Mouse (Mus musculus) liver, embryonic 13.5 days (tissue): ENCODE results near the gene Isy1. TPM values are rescaled to one million over a fixed set of nuclear protein-coding genes. Genes with fewer than 3 reads are reported as not detected.

Experiments
- ATAC-seq: fragments of 200-750 bp; cut with Nextera tagmentation; 2 replicates; pipeline ENCODE4 v1.8.0; 2017; ENCODE audit warnings: low read depth, mild to moderate bottlenecking, moderate number of reproducible peaks, moderate library complexity
- DNase-seq: peaks from one replicate; pipeline ENCODE4 v3.0.0; 2022
- H3K27ac ChIP-seq: fragments of 300-500 bp; sonication (generic); 2 replicates; pipeline ENCODE4 v1.5.1; 2015; ENCODE audit warnings: moderate library complexity, mild to moderate bottlenecking, inconsistent platforms
- H3K27me3 ChIP-seq: fragments of 300-500 bp; sonication (generic); 2 replicates; pipeline ENCODE4 v1.6.1; 2015; ENCODE audit warnings: mild to moderate bottlenecking, inconsistent platforms
- H3K36me3 ChIP-seq: fragments of 300-500 bp; sonication (generic); 2 replicates; pipeline ENCODE4 v1.6.1; 2015; ENCODE audit warnings: mild to moderate bottlenecking, inconsistent platforms
- H3K4me1 ChIP-seq: fragments of 300-500 bp; sonication (generic); replicated peaks from 2 replicates; pipeline ENCODE4 v1.6.1; 2015; ENCODE audit warnings: inconsistent platforms
- H3K4me2 ChIP-seq: fragments of 300-500 bp; sonication (generic); 2 replicates; pipeline ENCODE4 v1.6.1; 2015; ENCODE audit warnings: inconsistent platforms, mild to moderate bottlenecking, moderate library complexity
- H3K4me3 ChIP-seq: fragments of 300-500 bp; sonication (generic); replicated peaks from 2 replicates; pipeline ENCODE4 v1.5.1; 2015; ENCODE audit warnings: mild to moderate bottlenecking, inconsistent platforms
- H3K9ac ChIP-seq: fragments of 300-500 bp; sonication (generic); 2 replicates; pipeline ENCODE4 v1.6.1; 2015; ENCODE audit warnings: mild to moderate bottlenecking, inconsistent platforms
- H3K9me3 ChIP-seq: fragments of 300-500 bp; sonication (generic); replicated peaks from 2 replicates; pipeline ENCODE4 v1.6.1; 2016; ENCODE audit warnings: inconsistent platforms
- WGBS: fragments of 180-500 bp; shearing (Covaris S2); methylation state at CpG from one replicate; pipeline ENCODE4 v1.1.7; 2015; ENCODE audit not compliant: insufficient replicate concordance; 5-methylcytosine and 5-hydroxymethylcytosine counted together
- polyA plus RNA-seq: library from polyadenylated mRNA; unstranded; fragments of >200 nt; fragmentation: Nextera tagmentation; extraction: Ambion mirVana; gene quantifications from 2 replicates; pipeline ENCODE4 v1.2.1, GENCODE M21; 2015

Gene Isy1
- polyA plus RNA-seq, 1 experiment from 2014 or later = 51.5 TPM

DNA sequence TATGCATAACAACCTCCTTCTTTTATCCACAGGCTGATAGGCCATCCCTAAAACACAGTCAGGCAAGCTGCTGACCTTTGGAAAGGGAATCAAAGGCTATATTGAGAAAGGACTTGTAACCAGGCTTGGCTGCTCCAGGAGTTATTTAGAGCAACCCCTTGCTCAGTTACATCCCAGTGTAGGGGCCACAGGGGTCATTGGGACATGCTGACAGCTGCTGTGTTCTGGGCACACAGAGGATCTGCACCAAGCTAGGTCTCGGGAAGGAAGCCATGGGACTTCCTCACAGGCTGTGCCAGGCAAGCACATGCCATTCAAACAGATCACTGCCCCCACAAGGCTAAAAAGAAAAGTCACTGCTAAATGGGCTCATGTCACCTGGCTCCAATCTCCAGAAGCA lies 34.5 kb upstream of the Isy1 start:
- DNase-seq = no peak
- no peak overlapping the region for H3K27ac ChIP-seq
- WGBS = 33% methylated on average over 1 of the region's 1 CpGs
- no peaks in the 10 kb centered on the region for H3K36me3 ChIP-seq
- H3K27me3 ChIP-seq = no peaks in the 10 kb centered on the region
- H3K9me3 ChIP-seq = no peaks in the 10 kb centered on the region
- H3K4me1 ChIP-seq = peaks cover 56% of the 10 kb centered on the region
- no peak overlapping the region for H3K4me2 ChIP-seq
- H3K9ac ChIP-seq = no peak overlapping the region
- ATAC-seq = 0 out of 2 replicates have a peak, but pooled peaks have one; percentile 21
- no peak overlapping the region for H3K4me3 ChIP-seq

DNA sequence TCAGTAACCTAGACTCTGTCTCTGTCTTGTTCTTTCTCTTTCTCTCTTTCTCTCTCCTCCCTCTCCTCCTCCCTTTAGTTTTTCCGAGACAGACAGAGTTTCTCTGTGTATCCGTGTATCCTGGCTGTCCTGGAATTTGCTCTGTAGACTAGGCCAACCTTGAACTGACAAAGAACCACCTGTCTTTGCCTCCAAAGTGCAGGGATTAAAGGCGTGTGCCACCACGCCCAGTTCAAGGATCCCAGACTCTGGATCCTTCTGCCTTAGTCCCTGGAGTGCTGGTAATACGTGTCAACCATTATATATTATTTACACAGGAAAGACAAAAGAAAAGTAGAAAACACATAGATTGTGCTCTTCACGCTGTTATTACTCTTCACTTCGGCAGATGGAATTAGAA lies 32.6 kb upstream of the Isy1 start:
- no peak for ATAC-seq
- WGBS = 74% methylated on average over 7 of the region's 7 CpGs

DNA sequence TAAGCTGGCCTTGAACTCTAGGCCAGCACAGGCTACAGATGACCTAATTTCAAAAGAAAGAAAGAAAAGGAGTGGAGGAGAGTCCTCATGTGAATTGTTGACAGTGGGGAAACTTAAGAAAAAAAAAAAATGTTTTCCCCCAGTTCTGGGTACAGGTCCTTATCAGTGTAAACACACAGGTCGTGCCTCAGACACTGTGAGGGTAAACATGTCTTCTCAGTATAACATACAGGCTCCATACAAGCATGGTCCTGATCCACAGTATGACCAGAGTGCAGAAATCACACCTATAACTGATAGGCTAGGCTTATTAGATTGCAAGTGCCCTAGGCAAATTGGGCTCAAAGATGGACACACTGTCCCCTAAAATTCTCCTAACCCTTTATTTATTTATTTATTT lies 31.8 kb upstream of the Isy1 start:
- WGBS = 19% methylated on average over 1 of the region's 1 CpGs
- H3K27ac ChIP-seq = peak overlapping the region; percentile 68
- H3K4me3 ChIP-seq = no peak overlapping the region
- no peak for DNase-seq
- no peaks in the 10 kb centered on the region for H3K36me3 ChIP-seq
- H3K9me3 ChIP-seq = no peaks in the 10 kb centered on the region
- H3K27me3 ChIP-seq = no peaks in the 10 kb centered on the region
- H3K9ac ChIP-seq = peak overlapping the region; percentile 29; the same call in 1 of the 2 replicates
- ATAC-seq = peak; percentile 71
- H3K4me1 ChIP-seq = peaks cover 62% of the 10 kb centered on the region
- no peak overlapping the region for H3K4me2 ChIP-seq

More for the DNA sequence above, 32.6 kb upstream of the Isy1 start:
- DNase-seq = no peak
- Histone ChIP-seq H3K27ac (no peak overlapping the region), H3K27me3 (no peaks in the 10 kb centered on the region), H3K4me2 (no peak overlapping the region), H3K4me1 (peaks cover 65% of the 10 kb centered on the region), H3K9me3 (no peaks in the 10 kb centered on the region), H3K4me3 (no peak overlapping the region), H3K36me3 (no peaks in the 10 kb centered on the region), H3K9ac (no peak overlapping the region)

DNA sequence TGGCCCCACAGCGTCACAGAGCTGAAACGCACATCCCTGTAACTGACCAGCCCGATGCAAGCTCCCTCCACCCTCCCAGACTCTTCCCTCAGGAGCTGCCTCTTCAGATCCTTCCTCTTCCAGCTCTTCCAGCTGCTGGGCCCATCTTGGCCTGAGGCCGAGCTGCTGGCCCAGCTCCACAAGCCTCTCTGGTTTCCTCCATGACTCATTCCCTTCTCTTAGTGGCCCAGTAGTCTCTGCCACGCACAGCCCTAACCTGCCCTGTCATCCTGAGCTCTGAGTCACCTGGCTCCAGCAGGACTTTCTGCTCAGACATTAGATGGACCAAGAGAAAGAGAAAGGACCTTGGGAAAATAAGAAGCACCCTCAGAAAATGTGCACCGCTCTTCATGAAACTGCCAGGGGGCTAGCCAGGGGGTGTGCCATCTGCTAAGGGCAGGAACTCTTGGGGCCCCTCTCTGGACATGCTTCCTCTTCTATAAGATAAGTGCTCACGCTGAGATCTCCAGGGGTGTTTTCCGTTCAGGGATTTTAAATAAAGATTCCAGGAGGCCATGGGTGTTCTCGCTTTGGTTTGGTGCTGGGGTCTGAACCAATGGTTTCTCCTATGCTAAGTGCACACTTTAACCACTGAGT lies 30.4 kb upstream of the Isy1 start:
- DNase-seq = no peak
- peak overlapping the region; percentile 68 for H3K27ac ChIP-seq
- H3K27me3 ChIP-seq = no peaks in the 10 kb centered on the region
- H3K9me3 ChIP-seq = no peaks in the 10 kb centered on the region
- ATAC-seq = peak; percentile 57
- H3K9ac ChIP-seq = peak overlapping the region; percentile 2; the same call in 1 of the 2 replicates
- WGBS = 38% methylated on average over 9 of the region's 9 CpGs
- no peak overlapping the region for H3K4me3 ChIP-seq
- H3K36me3 ChIP-seq = no peaks in the 10 kb centered on the region
- peaks cover 61% of the 10 kb centered on the region for H3K4me1 ChIP-seq
- peak overlapping the region; percentile 15 for H3K4me2 ChIP-seq

DNA sequence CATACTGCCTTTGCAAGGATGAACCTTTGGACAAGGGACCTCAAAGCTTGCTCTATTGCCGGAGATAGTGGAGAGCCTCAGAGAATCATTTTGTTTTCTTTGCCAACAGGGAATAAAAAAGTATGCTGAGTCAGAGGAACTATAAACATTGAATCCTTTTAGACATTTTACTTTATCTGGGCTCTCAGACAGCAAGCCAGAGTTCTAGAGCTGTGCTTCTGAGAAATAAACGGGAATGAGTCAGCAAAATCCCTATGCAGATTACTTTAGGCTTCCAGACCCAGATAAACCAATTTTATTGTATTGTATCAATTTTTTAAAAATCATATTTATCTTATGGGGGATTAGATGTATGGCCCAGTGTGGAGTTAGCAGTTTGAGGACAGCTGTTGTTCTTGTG lies 28.7 kb upstream of the Isy1 start:
- ATAC-seq (peak; percentile 54), DNase-seq (no peak)
- Histone ChIP-seq H3K4me3 (no peak overlapping the region), H3K36me3 (no peaks in the 10 kb centered on the region), H3K4me2 (no peak overlapping the region), H3K27ac (peak overlapping the region; percentile 83), H3K9ac (peak overlapping the region; percentile 45; the same call in 1 of the 2 replicates), H3K27me3 (no peaks in the 10 kb centered on the region), H3K9me3 (no peaks in the 10 kb centered on the region), H3K4me1 (peaks cover 62% of the 10 kb centered on the region)
- 38% methylated on average over 2 of the region's 2 CpGs for WGBS

DNA sequence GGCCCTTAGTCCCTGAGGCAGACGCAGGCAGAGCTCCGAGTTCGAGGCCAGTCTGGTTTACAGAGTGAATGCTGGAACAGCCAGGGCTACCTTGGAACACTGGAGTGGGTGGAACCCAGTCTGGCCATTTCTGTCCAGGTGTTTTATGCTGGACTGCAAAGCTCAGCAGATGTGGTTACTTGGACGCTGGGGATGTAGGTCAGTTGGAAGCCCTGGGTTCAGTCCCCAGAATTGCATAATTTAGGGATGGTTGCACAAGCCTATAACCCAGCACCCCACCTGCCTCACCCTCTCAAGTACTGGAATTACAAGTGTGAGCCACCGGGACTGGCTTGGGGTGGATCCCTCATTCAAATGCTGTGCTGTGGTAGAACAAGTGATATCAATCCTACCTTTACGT lies 27.6 kb upstream of the Isy1 start:
- no peaks in the 10 kb centered on the region for H3K9me3 ChIP-seq
- H3K27me3 ChIP-seq = no peaks in the 10 kb centered on the region
- no peak overlapping the region for H3K4me2 ChIP-seq
- ATAC-seq (no peak), DNase-seq (no peak)
- H3K4me3 ChIP-seq = no peak overlapping the region
- H3K27ac ChIP-seq = peak overlapping the region; percentile 83
- H3K36me3 ChIP-seq = no peaks in the 10 kb centered on the region
- 63% methylated on average over 6 of the region's 6 CpGs for WGBS
- H3K4me1 ChIP-seq = peaks cover 60% of the 10 kb centered on the region
- no peak overlapping the region for H3K9ac ChIP-seq

DNA sequence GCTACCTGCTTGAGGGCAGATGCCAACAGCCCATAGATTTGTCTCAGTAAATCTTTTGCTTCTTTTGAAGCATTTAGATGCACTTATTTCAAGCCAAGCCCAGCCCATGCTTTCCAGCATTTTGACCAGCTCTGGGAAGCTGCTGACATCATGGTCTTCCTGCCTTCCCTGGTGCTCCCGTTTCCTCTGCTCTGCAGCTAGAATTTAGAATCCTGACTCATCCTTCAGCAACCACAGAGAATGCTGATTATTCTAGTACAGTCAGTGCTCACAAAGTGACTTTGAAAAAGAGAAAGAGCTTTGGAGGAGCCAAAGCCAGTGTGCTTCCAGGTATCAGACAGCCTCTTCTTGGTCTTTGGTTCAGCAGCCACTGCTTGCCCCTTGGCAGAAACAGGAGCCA lies 18.5 kb upstream of the Isy1 start:
- Histone ChIP-seq H3K4me2 (no peak overlapping the region), H3K4me3 (no peak overlapping the region), H3K9ac (no peak overlapping the region), H3K4me1 (peaks cover 20% of the 10 kb centered on the region), H3K36me3 (no peaks in the 10 kb centered on the region), H3K27me3 (0 out of 2 replicates have a peak, but pooled peaks cover 5% of the 10 kb centered on the region), H3K27ac (no peak overlapping the region), H3K9me3 (no peaks in the 10 kb centered on the region)
- ATAC-seq (no peak), DNase-seq (no peak)
- WGBS = 19% methylated on average over 1 of the region's 1 CpGs

DNA sequence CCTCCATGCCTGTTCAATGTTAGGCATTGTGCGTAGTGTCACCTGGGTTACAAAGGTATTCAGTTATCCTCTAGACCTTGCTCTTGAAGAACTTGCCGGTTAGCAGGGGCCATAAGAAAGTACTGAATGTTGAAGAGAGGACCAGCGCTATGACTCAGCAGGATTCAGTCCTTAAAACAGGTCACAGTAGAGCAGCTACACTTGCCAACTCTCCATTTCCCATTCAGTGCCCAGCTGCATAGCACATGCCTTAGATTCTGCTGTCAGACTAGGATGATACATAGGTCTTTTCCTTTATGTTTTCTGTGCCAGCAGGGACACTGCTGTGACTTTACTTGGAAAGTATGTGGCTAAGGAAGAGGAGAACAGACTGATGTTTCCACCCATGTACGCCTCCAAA lies 14.8 kb upstream of the Isy1 start:
- 76% methylated on average over 4 of the region's 4 CpGs for WGBS
- DNase-seq = no peak
- Histone ChIP-seq H3K4me1 (peaks cover 34% of the 10 kb centered on the region), H3K4me2 (no peak overlapping the region), H3K27me3 (0 out of 2 replicates have a peak, but pooled peaks cover 5% of the 10 kb centered on the region), H3K36me3 (peaks cover 5% of the 10 kb centered on the region), H3K9ac (0 out of 2 replicates have a peak overlapping the region, but pooled peaks have one; percentile 23), H3K9me3 (no peaks in the 10 kb centered on the region), H3K4me3 (no peak overlapping the region), H3K27ac (peak overlapping the region; percentile 56)
- ATAC-seq = no peak

DNA sequence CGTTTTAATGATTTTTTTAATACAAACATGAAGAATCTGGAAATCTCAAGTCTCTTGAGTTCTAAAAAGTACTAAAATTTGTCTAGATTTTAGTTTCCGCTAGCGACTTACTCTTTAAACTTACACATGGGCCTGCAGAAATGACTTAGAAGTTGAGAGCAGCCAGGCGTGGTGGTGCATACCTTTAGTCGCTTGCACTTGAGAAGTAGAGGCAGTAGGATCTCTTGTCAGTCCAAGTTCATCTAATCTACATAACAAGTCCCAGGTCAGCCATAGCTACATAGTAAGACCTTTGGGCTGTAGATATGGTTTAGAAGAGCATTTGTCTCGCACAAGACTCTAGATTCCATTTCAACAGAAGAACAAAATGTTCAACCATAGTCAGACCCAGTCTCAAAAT lies 13.3 kb upstream of the Isy1 start:
- H3K9me3 ChIP-seq = no peaks in the 10 kb centered on the region
- peak overlapping the region; percentile 92 for H3K4me2 ChIP-seq
- ATAC-seq (no peak), DNase-seq (no peak)
- H3K36me3 ChIP-seq = peaks cover 21% of the 10 kb centered on the region
- peaks cover 50% of the 10 kb centered on the region for H3K4me1 ChIP-seq
- 72% methylated on average over 6 of the region's 6 CpGs for WGBS
- H3K27ac ChIP-seq = peak overlapping the region; percentile 95
- 0 out of 2 replicates have a peak, but pooled peaks cover 2% of the 10 kb centered on the region for H3K27me3 ChIP-seq
- H3K9ac ChIP-seq = peak overlapping the region; percentile 100; the same call in 1 of the 2 replicates
- peak overlapping the region; percentile 98; the same call in 1 of the 2 replicates for H3K4me3 ChIP-seq

DNA sequence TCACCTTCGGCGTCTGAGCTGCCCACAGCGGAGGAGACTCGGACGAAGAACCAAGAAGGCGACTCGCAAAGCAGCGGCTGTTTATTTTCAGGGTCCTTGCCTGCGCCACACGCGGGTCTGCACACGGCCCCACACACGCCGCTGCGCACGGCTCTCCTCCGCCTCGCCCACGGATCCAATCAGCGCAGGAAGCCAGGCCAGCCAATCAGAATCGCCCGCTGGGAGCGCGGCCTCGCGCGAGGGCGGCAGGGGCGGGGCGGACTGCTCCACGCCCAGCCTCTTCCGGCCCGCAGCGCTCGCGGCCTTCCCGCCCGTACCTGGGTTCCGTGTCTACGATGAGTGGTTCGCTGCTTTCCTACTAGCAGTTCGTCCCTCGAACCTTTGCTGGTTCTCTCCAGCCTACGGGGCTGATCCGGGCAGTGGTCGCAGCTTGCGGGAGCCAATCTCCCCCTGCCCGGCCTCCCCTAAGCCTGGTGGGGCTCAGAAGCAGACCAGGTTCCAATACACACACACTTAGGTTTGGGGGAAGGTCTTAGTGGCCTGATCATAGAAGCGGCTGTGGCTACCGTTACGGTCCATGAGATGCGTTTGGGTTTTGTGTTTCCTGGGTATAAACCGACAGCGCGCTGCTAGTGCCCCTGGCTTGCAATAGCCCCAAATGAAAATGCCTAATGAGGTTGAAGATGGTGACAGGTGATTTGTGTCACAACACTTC lies 12.5 kb upstream of the Isy1 start, which contains the start of gene Cnbp:
Gene Cnbp, minus strand, starts transcription at position 207 of the 715 bp plus-strand sequence.
- H3K4me3 ChIP-seq = peak within 1 kb of the TSS; percentile 98
- under 1% methylated on average over 55 of the region's 55 CpGs for WGBS
- DNase-seq (peak; percentile 96), ATAC-seq (peak; percentile 93)
- H3K9ac ChIP-seq = peak within 1 kb of the TSS; percentile 100
- H3K4me2 ChIP-seq = peak within 1 kb of the TSS; percentile 92
- H3K27me3 ChIP-seq = no peaks in the 10 kb centered on the region
- no peaks in the 10 kb centered on the region for H3K9me3 ChIP-seq
- peaks cover 28% of the 10 kb centered on the region for H3K36me3 ChIP-seq
- peaks cover 58% of the 10 kb centered on the region for H3K4me1 ChIP-seq
- peak within 1 kb of the TSS; percentile 95 for H3K27ac ChIP-seq

DNA sequence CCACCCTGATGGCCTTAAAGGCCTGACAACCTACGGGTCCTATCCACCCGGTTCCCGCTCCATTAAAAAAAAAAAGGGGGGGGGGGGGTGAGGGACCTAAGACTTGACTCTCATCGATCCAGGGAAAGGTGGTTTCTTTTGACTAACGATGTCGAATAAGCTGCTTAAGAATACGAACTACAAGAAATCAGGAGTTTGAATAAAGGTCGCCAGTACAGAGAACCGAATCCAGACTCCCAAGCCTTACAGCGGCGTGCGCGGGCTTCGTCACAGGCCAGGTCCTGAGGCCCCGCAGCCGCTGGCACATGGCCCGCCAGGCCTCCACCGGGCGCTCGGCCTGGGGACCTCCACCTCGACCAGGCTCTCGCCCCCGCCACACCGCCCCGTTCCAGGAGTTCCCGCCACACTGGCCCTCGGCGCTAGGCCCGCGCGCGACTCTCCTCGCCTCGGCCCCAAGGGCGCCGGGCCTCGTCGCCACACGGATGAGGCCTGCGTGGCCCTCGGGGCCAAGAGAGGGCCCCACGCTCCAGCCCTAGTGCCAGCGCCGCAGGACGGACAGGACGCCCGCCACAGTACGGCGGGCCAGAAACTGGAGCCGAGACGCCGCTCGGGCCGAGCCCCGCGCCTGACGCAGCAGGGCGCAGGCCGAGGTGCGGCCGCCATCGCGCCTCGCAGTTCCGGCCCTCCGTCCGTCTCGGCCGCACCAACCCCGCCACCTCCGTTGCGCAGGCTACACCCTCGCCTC lies 11.7 kb upstream of the Isy1 start:
- under 1% methylated on average over 73 of the region's 73 CpGs for WGBS
- ATAC-seq (peak; percentile 75), DNase-seq (peak; percentile 45)

More for the DNA sequence above, 11.7 kb upstream of the Isy1 start:
- Histone ChIP-seq H3K27me3 (no peaks in the 10 kb centered on the region), H3K36me3 (peaks cover 35% of the 10 kb centered on the region), H3K4me2 (peak overlapping the region; percentile 92), H3K4me1 (peaks cover 60% of the 10 kb centered on the region), H3K4me3 (peak overlapping the region; percentile 98), H3K9me3 (no peaks in the 10 kb centered on the region), H3K27ac (peak overlapping the region; percentile 94), H3K9ac (peak overlapping the region; percentile 100)
